8 mouse cellular contexts compared by ENCODE assay signal in genomic region chr13:64152241-64152669, GRCm38 (mm10). TPM values are rescaled to one million over a fixed set of nuclear protein-coding genes. Genes with fewer than 3 reads are reported as not detected.
DNase-seq lines count a peak whose midpoint lies in the region; ATAC-seq and TF ChIP-seq lines count a peak whose summit lies in the region.

No protein-coding gene starts in this region.

- peaks cover 69% of the 10 kb centered on the region for H3K4me1 ChIP-seq in E14TG2a.4 (replicated peaks; ENCODE audit: low read depth, low read length)
- H3K4me1 ChIP-seq in forebrain, embryonic 14.5 days (ENCODE audit: control insufficient read depth, insufficient read depth, low read length), result peaks cover 9% of the 10 kb centered on the region; the same call in 1 of the 2 replicates
- peaks cover 40% of the 10 kb centered on the region for H3K4me1 ChIP-seq in lung, embryonic 15.5 days
- H3K4me1 ChIP-seq in olfactory bulb, adult 2 months (ENCODE audit: control insufficient read depth, insufficient read depth, low read length), result peaks cover 5% of the 10 kb centered on the region
- peaks cover 4% of the 10 kb centered on the region for H3K4me1 ChIP-seq in thymus, adult 2 months (replicated peaks; ENCODE audit: control insufficient read depth, insufficient read depth, low read length)

- H3K27me3 ChIP-seq in E14TG2a.4 (ENCODE audit: insufficient read depth, low read length), result no peaks in the 10 kb centered on the region
- H3K27me3 ChIP-seq in forebrain, embryonic 14.5 days (replicated peaks; ENCODE audit: control insufficient read depth, insufficient read depth, low read length), result no peaks in the 10 kb centered on the region
- H3K27me3 ChIP-seq in lung, embryonic 15.5 days, result no peaks in the 10 kb centered on the region
- H3K27me3 ChIP-seq in thymus, adult 2 months (ENCODE audit: control insufficient read depth, insufficient read depth, low read length), result no peaks in the 10 kb centered on the region

- H3K27ac ChIP-seq in forebrain, embryonic 14.5 days (ENCODE audit: low read depth, low read length), result peak overlapping the region; percentile 73
- H3K27ac ChIP-seq in layer of hippocampus, adult 2 months, result peak overlapping the region; percentile 61
- peak overlapping the region; percentile 95 for H3K27ac ChIP-seq in lung, embryonic 15.5 days
- no peak overlapping the region for H3K27ac ChIP-seq in olfactory bulb, adult 2 months (ENCODE audit: insufficient read depth, low read depth, low read length)
- peak overlapping the region; percentile 4; the same call in 1 of the 2 replicates for H3K27ac ChIP-seq in thymus, adult 2 months (ENCODE audit: control insufficient read depth, insufficient read depth, low read length)

- peak; percentile 82 for DNase-seq in c-Kit-positive CD71-positive TER-119-positive erythroid progenitor cells, embryonic 14.5 days (ENCODE audit: low spot score)
- DNase-seq in forebrain, embryonic 14.5 days (ENCODE audit: low spot score), result peak; percentile 75
- DNase-seq in heart, postnatal 14 days, result peak; percentile 87 to 89
- peak; percentile 47 to 67 for DNase-seq in layer of hippocampus, adult 2 months (ENCODE audit: low spot score in 2 of 2)
- DNase-seq in thymus, adult 2 months, result peak; percentile 77

- TF ChIP-seq POLR2A in olfactory bulb, adult 2 months (IDR thresholded peaks at IDR 0.05; ENCODE audit: insufficient read depth, low read depth, low read length), result no peak
- TF ChIP-seq POLR2A in thymus, adult 2 months (IDR thresholded peaks at IDR 0.05; ENCODE audit: control insufficient read depth, extremely low read depth, insufficient read depth, low read length, poor library complexity), result no peak

- peaks cover 17% of the 10 kb centered on the region for H3K36me3 ChIP-seq in E14TG2a.4 (ENCODE audit: insufficient read depth, low read length)
- H3K36me3 ChIP-seq in forebrain, embryonic 14.5 days (ENCODE audit: control insufficient read depth, insufficient read depth, low read length), result no peaks in the 10 kb centered on the region
- H3K36me3 ChIP-seq in lung, embryonic 15.5 days, result no peaks in the 10 kb centered on the region
- H3K36me3 ChIP-seq in thymus, adult 2 months (ENCODE audit: control insufficient read depth, insufficient read depth, low read length), result no peaks in the 10 kb centered on the region

- no peak for TF ChIP-seq CTCF in E14TG2a.4 (conservative IDR thresholded peaks at IDR 0.05; ENCODE audit: low read length)
- no peak for TF ChIP-seq CTCF in layer of hippocampus, adult 2 months (conservative IDR thresholded peaks at IDR 0.05)
- no peak for TF ChIP-seq CTCF in olfactory bulb, adult 2 months (IDR thresholded peaks at IDR 0.05; ENCODE audit: insufficient read depth, low read depth, low read length)
- TF ChIP-seq CTCF in thymus, adult 2 months (IDR thresholded peaks at IDR 0.05; ENCODE audit: borderline replicate concordance, control insufficient read depth, extremely low read depth, insufficient read depth, low read length, poor library complexity), result no peak

- under 1% methylated on average over 31 of the region's 42 CpGs for WGBS in forebrain, embryonic 14.5 days
- WGBS in lung, embryonic 15.5 days, result under 1% methylated on average over 42 of the region's 42 CpGs
- WGBS in olfactory bulb, adult 2 months, result under 1% methylated on average over 41 of the region's 42 CpGs
- 1% methylated on average over 42 of the region's 42 CpGs for WGBS in thymus, adult 2 months

- intact Hi-C loops in heart, postnatal 14 days (cut with DNase I), result loop anchor here (10.0 kb wide), 1 partner anchor 1093 kb away; no protein-coding TSS in a partner anchor

- H3K4me3 ChIP-seq in E14TG2a.4 (replicated peaks; ENCODE audit: low read length), result peak overlapping the region; percentile 99
- H3K4me3 ChIP-seq in forebrain, embryonic 14.5 days (ENCODE audit: low read depth, low read length), result peak overlapping the region; percentile 92
- H3K4me3 ChIP-seq in layer of hippocampus, adult 2 months, result peak overlapping the region; percentile 84
- H3K4me3 ChIP-seq in lung, embryonic 15.5 days, result peak overlapping the region; percentile 90
- H3K4me3 ChIP-seq in olfactory bulb, adult 2 months (ENCODE audit: insufficient read depth, low read depth, low read length), result peak overlapping the region; percentile 85
- peak overlapping the region; percentile 87 for H3K4me3 ChIP-seq in thymus, adult 2 months (ENCODE audit: control insufficient read depth, insufficient read depth, low read length)

- ATAC-seq in forebrain, embryonic 14.5 days, result peak; percentile 19
- ATAC-seq in lung, embryonic 15.5 days (ENCODE audit: borderline replicate concordance, extremely low read depth, low FRiP score, low TSS enrichment), result peak; percentile 6; the same call in 1 of the 2 replicates

- no peaks in the 10 kb centered on the region for H3K9me3 ChIP-seq in E14TG2a.4 (ENCODE audit: low read length)
- H3K9me3 ChIP-seq in forebrain, embryonic 14.5 days (replicated peaks; ENCODE audit: control insufficient read depth, low read length), result no peaks in the 10 kb centered on the region
- H3K9me3 ChIP-seq in lung, embryonic 15.5 days, result no peaks in the 10 kb centered on the region

- H3K4me2 ChIP-seq in forebrain, embryonic 14.5 days (ENCODE audit: low read length), result peak overlapping the region; percentile 83
- peak overlapping the region; percentile 84 for H3K4me2 ChIP-seq in lung, embryonic 15.5 days

- peak overlapping the region; percentile 72 for H3K9ac ChIP-seq in forebrain, embryonic 14.5 days (ENCODE audit: low read length)
- peak overlapping the region; percentile 79 for H3K9ac ChIP-seq in lung, embryonic 15.5 days

RNA-seq across cellular contexts. Expression of gene Zfp367, which starts 0.7 kb away (rescaled TPM):
- polyA plus RNA-seq in forebrain, embryonic 14.5 days (2014; fragmentation: Nextera tagmentation; extraction: Ambion mirVana), result 13.0 and 15.0 TPM in 2 replicates
- total RNA-seq in heart, postnatal 14 days (2021), result 10 to 100 TPM; 19.4 to 20.3 TPM
- total RNA-seq in layer of hippocampus, adult 2 months (2021), result 10 to 100 TPM; 15.9 to 18.7 TPM
- 27.4 and 28.1 TPM in 2 replicates for polyA plus RNA-seq in lung, embryonic 15.5 days (2015; fragmentation: Nextera tagmentation; extraction: Ambion mirVana)
- polyA plus RNA-seq in olfactory bulb, adult 2 months (2012; ENCODE audit: insufficient read depth, insufficient read length, low replicate concordance, missing spikeins), result not detected in 2 replicates
- 13.3 and 16.2 TPM in 2 replicates for polyA plus RNA-seq in thymus, adult 2 months (2012; rRNA removed)

RNA-seq across cellular contexts. Expression of gene Habp4, which starts 9.4 kb away (rescaled TPM):
- 17.5 and 18.1 TPM in 2 replicates for polyA plus RNA-seq in forebrain, embryonic 14.5 days (2014; fragmentation: Nextera tagmentation; extraction: Ambion mirVana)
- total RNA-seq in heart, postnatal 14 days (2021), result 10 to 100 TPM; 42.5 to 43.5 TPM
- 100 to 1,000 TPM; 147 to 149 TPM for total RNA-seq in layer of hippocampus, adult 2 months (2021)
- polyA plus RNA-seq in lung, embryonic 15.5 days (2015; fragmentation: Nextera tagmentation; extraction: Ambion mirVana), result 22.2 and 24.7 TPM in 2 replicates
- not detected in 2 replicates for polyA plus RNA-seq in olfactory bulb, adult 2 months (2012; ENCODE audit: insufficient read depth, insufficient read length, low replicate concordance, missing spikeins)
- polyA plus RNA-seq in thymus, adult 2 months (2012; rRNA removed), result 7.2 and 10.8 TPM in 2 replicates

RNA-seq across cellular contexts. Expression of gene Slc35d2, which starts 23.1 kb away (rescaled TPM):
- 0.76 and 1.2 TPM in 2 replicates for polyA plus RNA-seq in forebrain, embryonic 14.5 days (2014; fragmentation: Nextera tagmentation; extraction: Ambion mirVana)
- total RNA-seq in heart, postnatal 14 days (2021), result 1 to 10 TPM; 1.4 to 1.8 TPM
- 1 to 10 TPM in 1 of 2 experiments, under 1 TPM in 1; 0.69 to 1.1 TPM for total RNA-seq in layer of hippocampus, adult 2 months (2021)
- polyA plus RNA-seq in lung, embryonic 15.5 days (2015; fragmentation: Nextera tagmentation; extraction: Ambion mirVana), result 4.7 and 4.8 TPM in 2 replicates
- polyA plus RNA-seq in olfactory bulb, adult 2 months (2012; ENCODE audit: insufficient read depth, insufficient read length, low replicate concordance, missing spikeins), result not detected in 2 replicates
- 2.7 and 6.0 TPM in 2 replicates for polyA plus RNA-seq in thymus, adult 2 months (2012; rRNA removed)
